Mouse (Mus musculus) small intestine, adult 10 weeks (tissue): ENCODE results near the gene 7530416G11Rik. TPM values are rescaled to one million over a fixed set of nuclear protein-coding genes. Genes with fewer than 3 reads are reported as not detected.

Source experiments
- polyA plus RNA-seq: library from polyadenylated mRNA; stranded (reverse); fragments of 350-450 nt; fragmentation: Illumina TruSeq; extraction: RNeasy Lipid Tissue Mini Kit (QIAGEN cat#74804); gene quantifications from one replicate; pipeline ENCODE4 v1.2.3, GENCODE M21; 2014; ENCODE audit warnings: low replicate concordance

7530416G11Rik gene
- polyA plus RNA-seq = not detected

DNA sequence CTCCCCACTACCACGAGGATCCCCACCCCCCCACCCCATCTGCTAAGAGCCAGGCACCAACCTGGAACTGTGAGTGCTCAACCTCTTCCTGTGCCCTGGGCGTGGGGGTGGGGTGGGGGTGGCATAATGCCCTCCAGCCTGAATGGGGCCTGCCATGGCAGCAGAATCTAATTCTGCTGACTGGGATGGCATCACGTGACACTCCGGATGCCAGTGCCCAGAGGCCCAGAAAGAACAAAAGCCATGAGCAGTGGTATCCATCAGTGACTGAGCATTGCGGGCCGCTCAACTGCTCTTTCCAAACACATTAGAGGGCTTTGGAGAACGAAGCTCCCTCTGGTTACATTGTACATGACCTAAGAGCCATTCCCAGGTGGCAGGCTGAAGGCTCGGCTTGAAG is at the start of gene 7530416G11Rik:
Gene 7530416G11Rik (minus strand): TSS at position 101 of the 400 bp plus-strand sequence.

Other genes starting within 250 kb of the 7530416G11Rik start
- 21.3 TPM for gene Atxn10, start 167.0 kb downstream of the 7530416G11Rik start, polyA plus RNA-seq
- not detected for gene Wnt7b, start 79.2 kb upstream of the 7530416G11Rik start, polyA plus RNA-seq
- gene Ppara, start 231.8 kb upstream of the 7530416G11Rik start, polyA plus RNA-seq = 10.1 TPM